Mouse (Mus musculus) activated CD4-positive, CD25-positive, alpha-beta regulatory T cell, adult 4 months (primary cell): ENCODE data around the gene Krt84. TPM values are rescaled to one million over a fixed set of nuclear protein-coding genes. Genes with fewer than 3 reads are reported as not detected.
"Not testable (repeated sequence)": the region's sequence is repeated elsewhere in the genome, so short reads cannot be mapped to it uniquely, and the experiment has no call there.

Experiments used
- ATAC-seq: one replicate; pipeline ENCODE4 v1.8.0; 2017
- polyA plus RNA-seq, 2 experiments: library from polyadenylated mRNA; unstranded; fragments of 100-300 nt; shearing (Covaris generic); gene quantifications; one replicate each; pipeline ENCODE4 v1.2.1; 2017

Gene Krt84
- polyA plus RNA-seq = not detected

- no peak for ATAC-seq
Observed at GRCm38 (mm10) chr15:101532720-101533119, at the start of gene Krt84. Gene Krt84, minus strand, starts transcription at chr15:101532820.

DNA sequence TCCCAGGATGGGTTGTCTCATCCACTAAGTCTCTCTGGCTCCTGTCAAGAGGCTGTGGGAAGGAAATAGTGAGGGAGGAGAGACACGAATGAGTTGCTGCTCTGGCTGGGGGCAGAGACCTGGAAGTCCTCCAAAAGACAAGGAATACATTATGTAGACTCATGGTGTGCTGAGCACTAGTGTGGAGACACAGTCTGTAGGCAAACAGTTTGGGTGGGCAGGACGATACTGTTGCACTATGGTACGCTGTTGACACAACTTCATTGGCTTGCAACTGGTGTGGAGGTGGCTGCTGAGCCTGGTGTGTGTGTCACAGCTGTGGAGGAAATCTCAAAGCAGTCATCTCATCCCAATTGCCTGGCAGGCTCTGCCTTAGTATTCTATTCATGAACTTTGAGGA lies 49.1 kb upstream of the Krt84 start:
- no peak for ATAC-seq

DNA sequence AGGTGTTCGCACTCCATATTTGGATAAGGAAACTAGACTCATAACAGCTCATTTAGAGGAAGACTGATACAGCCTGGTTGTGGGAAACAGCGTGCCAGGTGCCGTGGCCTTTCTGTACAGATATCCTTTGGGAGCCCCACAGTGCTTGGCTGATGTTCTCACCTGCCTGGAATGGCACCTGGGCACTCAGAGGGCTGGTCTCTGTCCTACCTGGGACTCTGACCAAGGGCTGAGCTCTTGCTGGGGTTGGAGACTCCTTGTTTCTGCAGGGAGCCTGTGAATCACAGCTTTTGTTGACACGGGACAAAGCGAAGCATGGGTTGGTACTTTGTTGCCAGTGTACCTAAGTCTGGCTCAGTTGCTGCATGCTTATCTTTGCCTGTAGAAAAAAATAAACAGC lies 42.9 kb upstream of the Krt84 start:
- no peak for ATAC-seq

- ATAC-seq = no peak
Observed at GRCm38 (mm10) chr15:101573796-101574345, 41.3 kb upstream of the Krt84 start, which contains the start of gene Krt75. Gene Krt75, minus strand, starts transcription at chr15:101573904.

DNA sequence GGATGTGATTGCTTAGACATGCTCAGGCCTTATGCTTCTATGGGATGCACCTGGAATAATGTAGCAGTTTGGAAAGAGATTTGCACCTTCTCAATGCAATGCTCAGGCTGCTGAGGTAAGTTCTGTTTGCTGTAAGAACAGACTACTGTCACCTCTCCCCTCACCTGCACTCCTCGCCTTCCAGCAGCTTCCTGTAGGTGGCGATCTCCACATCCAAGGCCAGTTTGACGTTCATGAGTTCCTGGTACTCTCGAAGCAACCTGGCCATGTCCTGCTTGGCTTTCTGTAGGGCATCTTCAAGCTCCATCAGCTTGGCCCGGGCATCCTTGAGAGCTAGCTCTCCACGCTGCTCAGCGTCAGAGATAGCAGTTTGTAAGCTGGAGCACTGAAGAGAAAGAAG lies 35.2 kb upstream of the Krt84 start:
- ATAC-seq = no peak

- no peak for ATAC-seq
Observed at GRCm38 (mm10) chr15:101562850-101563249, 30.2 kb upstream of the Krt84 start, which contains the start of gene Krt90. Gene Krt90, minus strand, starts transcription at chr15:101562950.

DNA sequence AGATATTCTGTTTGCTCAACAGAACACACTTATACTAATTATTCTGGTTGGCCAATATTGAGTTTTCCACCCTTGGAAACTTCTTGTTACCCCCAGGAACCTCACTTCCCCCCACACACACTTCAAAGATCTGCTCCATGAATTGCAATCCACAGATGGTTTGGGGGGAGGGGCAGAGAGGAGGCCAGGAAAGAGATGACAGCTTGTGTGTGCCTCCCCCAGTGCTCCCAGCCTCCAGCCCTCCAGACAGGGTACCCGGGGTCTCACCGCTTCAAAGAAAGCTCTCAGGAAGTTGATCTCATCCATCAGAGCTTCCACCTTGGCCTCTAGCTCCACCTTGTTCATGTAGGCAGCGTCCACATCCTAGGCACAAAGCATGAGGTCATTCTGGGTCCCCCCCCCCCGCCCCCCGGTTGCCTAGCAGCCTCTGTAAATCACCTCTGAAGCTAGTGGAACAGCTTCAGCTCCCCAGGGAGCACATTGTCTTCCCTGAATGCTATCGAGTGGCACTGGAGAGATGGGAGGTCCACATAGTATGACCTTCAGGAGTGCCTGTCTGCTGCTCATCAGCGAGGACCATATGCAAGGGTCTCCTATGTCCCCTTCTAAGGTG lies 25.5 kb upstream of the Krt84 start:
- no peak for ATAC-seq

- ATAC-seq = no peak
Observed at GRCm38 (mm10) chr15:101553169-101553568, 20.5 kb upstream of the Krt84 start.

DNA sequence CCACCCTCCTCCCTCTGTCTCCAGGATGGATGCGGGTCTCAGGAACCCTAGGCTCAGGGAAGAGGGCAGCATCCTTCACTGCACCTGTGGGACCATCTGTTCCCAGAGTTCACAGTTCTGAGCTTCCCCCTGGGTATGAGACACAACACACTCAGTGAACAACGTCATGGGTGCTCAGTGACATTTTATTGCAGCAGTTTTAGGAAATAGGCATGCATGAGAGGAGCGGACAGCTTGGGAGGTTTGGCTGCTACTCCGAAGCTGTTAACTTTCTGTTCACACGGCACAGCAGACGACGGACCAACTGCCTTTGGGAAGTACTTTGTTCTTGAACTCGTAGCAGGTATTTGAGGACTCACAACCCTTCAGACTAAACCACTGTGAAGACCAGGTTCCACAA lies 19.6 kb upstream of the Krt84 start:
- ATAC-seq = no peak

DNA sequence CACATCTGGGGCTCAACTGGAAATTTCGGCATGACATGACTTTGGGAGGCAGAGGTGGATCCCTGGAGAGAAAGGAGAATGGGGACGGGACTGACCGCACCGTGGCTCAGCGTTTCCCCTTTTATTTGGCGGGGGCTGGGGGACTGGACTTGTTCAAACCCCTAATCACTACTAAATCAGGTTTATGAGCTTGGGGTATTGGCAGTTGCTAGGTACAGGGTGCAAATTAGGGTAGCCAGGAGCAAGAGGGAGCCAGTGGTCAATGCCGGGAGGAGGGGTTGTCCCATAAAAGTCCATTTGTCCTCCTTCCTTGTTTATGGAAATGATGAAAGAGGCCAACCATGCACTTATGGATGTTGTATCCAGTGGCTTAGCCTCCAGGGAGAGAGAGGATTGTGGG lies 17.9 kb upstream of the Krt84 start, which contains the start of gene Krt82:
Gene Krt82 (minus strand): TSS at position 101 of the 400 bp plus-strand sequence.
- ATAC-seq = no peak

- no peak for ATAC-seq
Observed at GRCm38 (mm10) chr15:101544478-101544877, 11.9 kb upstream of the Krt84 start.

DNA sequence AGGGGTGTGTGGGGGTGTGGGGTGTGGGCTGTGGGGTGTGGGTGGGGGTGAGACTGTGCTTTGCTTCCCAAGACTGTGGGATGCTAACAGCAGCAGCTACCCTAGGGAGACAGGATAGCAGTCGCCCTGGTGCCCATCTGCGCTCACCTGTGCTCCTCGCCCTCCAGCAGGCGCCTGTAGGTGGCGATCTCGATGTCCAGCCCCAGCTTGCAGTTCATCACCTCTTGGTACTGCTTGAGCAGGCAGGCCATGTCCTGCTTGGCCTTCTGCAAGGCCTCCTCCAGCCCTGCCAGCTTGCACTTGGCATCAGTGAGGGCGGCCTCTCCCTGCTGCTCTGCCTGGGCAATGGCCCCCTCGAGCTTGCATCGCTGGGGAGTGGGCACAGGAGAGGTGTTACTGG lies 9.9 kb upstream of the Krt84 start:
- no peak for ATAC-seq

- ATAC-seq = no peak
Observed at GRCm38 (mm10) chr15:101538580-101538900, 5.9 kb upstream of the Krt84 start.

GRCm38 (mm10) chr15:101537864-101538579 lies 5.4 kb upstream of the Krt84 start:
- ATAC-seq = no peak

DNA sequence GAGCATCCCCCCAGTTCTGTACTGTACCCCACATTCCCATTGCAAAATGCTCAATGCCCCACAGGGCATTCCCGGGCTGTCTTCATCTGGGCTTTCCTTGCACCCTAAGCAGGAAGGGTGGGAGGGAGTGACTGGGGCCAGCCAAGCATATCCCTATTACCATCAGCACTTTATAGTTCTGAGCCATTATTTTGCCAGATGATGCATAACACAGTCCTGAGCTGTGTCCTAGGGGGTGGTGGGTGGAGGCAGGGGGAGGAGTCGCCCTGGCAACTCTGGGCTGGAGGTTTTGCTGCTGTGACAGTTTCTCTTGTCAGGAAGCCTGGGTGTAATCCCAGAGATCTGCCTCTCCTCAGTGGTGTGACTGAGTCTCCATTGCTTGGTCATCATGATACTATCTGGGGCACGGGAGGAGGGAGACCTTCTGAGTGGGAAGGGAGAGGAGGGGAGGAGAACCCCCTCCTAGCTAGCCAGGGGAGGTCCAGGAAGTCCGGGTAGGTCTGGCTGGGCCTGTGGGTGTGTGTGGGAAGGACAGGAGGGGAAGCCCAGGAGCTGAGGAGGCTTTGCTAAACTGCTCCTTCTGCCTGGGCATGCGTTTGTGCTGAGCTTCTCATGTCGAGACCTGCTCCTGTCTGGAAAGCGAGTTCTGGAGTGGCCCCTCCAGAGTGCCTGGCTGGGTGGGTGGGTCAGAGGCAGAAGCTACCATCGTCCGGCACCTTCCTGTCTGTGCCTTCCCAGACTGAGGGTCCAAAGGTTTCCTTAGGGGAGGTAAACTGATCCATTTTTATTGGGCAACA lies 3.6 kb upstream of the Krt84 start:
- ATAC-seq = no peak

DNA sequence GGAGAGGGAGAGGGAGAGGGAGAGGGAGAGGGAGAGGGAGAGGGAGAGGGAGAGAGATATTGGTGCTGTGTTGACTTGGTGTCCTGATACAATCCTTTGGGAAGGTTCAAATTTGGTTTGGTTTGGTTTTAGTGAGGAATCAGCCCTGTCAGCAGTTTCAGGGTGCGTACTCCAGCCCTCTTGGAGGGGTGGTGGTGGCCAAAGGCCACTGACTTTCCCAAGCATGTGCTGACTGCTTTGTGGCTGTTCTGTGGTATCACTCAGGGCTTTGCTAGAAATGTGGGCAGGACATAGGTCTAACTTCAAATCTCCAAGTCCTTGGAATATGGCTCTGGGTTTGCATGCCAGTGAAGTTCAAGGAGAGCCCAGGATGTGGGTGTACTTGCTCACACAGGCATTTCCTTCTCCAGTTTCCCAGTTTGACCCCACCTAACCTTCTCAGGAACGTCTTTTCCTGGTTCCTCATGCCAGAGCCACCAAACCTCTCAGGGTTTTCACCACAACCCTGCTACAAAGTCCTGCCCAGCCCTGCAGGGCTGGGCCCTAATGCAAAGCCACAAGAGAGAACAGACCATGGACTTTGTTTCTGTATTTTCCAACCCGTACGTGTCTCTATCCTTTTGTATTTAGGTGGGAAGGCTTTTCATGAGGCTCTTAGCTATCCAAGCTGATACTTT lies 9.9 kb downstream of the Krt84 start:
- ATAC-seq = no peak

GRCm38 (mm10) chr15:101519792-101520191 lies 12.8 kb downstream of the Krt84 start:
- no peak for ATAC-seq

DNA sequence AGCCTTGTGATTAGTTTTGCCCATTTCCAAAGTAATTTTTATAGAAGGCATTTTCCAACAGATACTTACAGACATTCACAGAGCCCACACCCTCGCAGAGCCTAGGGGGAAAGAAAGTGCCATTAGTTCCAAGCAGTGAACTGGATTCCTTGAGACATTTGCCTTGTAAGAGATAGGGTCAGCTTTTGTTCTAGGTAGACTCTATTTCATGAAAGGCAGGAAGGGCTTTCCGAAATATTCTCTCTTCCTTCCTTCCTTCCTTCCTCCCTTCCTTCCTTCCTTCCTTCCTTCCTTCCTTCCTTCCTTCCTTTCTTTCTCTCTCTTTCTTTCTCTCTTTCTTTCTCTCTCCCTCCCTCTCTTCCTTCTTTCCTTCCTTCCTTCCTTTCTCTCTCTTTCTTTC lies 15.5 kb downstream of the Krt84 start, which contains the start of gene Gm49425:
Gene Gm49425 (minus strand): TSS at position 101 of the 400 bp plus-strand sequence.
- ATAC-seq = not testable (repeated sequence)

DNA sequence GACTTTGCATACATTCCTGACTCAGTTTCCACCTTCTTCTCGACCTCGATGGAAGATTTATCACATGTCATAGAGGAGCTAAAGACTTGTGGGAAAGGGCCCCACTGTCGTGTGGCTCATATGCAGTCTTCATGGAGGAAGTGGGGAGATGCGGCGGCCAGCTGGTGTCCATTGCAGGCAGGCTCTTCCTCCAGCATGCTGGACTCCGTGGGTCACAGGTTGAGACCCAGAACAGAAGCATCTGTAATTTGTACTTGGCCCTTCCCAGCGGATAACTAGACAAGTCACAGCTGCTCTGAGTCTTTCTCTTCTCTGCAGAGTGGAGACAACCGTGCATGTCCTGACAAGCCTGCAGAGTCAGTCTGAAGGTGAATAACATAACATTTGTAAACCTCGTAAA lies 24.4 kb downstream of the Krt84 start:
- no peak for ATAC-seq

- no peak for ATAC-seq
Observed at GRCm38 (mm10) chr15:101506896-101507758, 25.5 kb downstream of the Krt84 start.

GRCm38 (mm10) chr15:101497181-101497580 lies 35.4 kb downstream of the Krt84 start:
- no peak for ATAC-seq

DNA sequence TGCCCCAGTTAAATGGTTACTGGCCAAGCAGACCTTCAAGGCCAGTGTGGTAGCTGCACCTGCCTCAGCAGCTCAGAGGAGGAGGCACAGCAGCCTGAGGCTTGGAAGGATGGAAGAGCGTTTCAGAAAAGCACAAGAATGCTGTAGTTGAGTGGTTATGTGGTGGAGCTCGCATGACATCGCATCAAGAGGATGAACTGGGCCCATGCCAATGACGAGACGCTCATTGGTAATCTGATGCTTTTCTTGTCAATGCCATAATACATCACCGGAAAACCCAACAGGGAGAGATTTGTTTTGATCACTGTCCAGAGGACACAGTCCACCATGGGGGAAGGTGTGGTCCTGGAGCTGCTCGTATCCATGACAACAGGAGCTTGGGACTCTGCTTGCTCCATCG lies 37.4 kb downstream of the Krt84 start:
- ATAC-seq = no peak
